Mouse (Mus musculus) gastrocnemius, adult 2 months (tissue): ENCODE measurements at regions not wholly inside any gene's neighbourhood (a gene's known extent, or its start where the extent isn't known, plus 50 kb on each side); places are given as distances from the start of the nearest gene placed in this dataset.

Source experiments
- DNase-seq: peaks from one replicate; pipeline ENCODE4 v3.0.0; 2022
- H3K27ac ChIP-seq: fragments of 200-600 bp; 2 replicates; pipeline ENCODE4 v1.8.1; 2022; ENCODE audit warnings: mild to moderate bottlenecking
- H3K4me3 ChIP-seq: fragments of 200-600 bp; 2 replicates; pipeline ENCODE4 v1.8.1; 2022; ENCODE audit warnings: mild to moderate bottlenecking, moderate library complexity
- CTCF ChIP-seq: fragments of 200-600 bp; IDR thresholded peaks from 2 replicates; pipeline ENCODE4 v1.8.1; 2022; ENCODE audit warnings: antibody characterized with exemption, mild to moderate bottlenecking, moderate library complexity
- intact Hi-C: fragments of 180-260 bp; cut with DNase I; formaldehyde crosslinking; loops from one replicate; pipeline ENCODE4 v1.15.1; 2025

GRCm38 (mm10) chr9:84837498-84837897, 475.1 kb upstream of the Gm11114 start:
- intact Hi-C loops = no loop called here
- TF ChIP-seq CTCF = no peak
- H3K4me3 ChIP-seq = no peak overlapping the region
- no peak for DNase-seq
- no peak overlapping the region for H3K27ac ChIP-seq

- intact Hi-C loops = no loop called here
- no peak overlapping the region for H3K4me3 ChIP-seq
- DNase-seq = no peak
- no peak overlapping the region for H3K27ac ChIP-seq
- TF ChIP-seq CTCF = no peak
These were observed 468.6 kb upstream of the Gm11114 start for GRCm38 (mm10) chr9:84844021-84844420.

- no peak for DNase-seq
- TF ChIP-seq CTCF = no peak
- Histone ChIP-seq H3K27ac (no peak overlapping the region), H3K4me3 (no peak overlapping the region)
- intact Hi-C loops = no loop called here
These were observed 451.0 kb upstream of the Gm11114 start for GRCm38 (mm10) chr9:84861600-84861999.

- no peak overlapping the region for H3K27ac ChIP-seq
- H3K4me3 ChIP-seq = peak overlapping the region; percentile 11; the same call in 1 of the 2 replicates
- intact Hi-C loops = no loop called here
- DNase-seq = peak; percentile 22
- TF ChIP-seq CTCF = no peak
These were observed 449.1 kb upstream of the Gm11114 start for GRCm38 (mm10) chr9:84863431-84863830.

DNA sequence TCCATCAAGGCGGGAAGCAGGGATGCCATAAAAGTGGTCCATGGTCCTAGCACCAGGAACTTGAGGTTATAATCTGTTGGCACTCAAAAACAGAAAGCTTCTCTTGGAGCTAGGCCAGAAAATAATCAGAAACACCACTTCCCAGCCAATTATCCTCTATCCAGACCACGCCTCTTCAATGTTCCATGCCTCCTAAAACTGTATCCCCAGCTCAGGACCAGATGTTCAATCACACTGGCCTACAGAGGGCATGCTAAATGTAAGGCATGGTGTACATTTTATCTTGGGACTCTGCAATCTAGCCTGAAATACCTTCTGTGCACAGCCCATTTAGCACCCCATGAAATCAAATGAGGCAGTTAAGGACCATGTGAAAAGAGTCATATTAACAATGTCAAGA, 418.4 kb upstream of the Gm11114 start:
- Histone ChIP-seq H3K4me3 (no peak overlapping the region), H3K27ac (no peak overlapping the region)
- DNase-seq = no peak
- intact Hi-C loops = no loop called here
- no peak for TF ChIP-seq CTCF

DNA sequence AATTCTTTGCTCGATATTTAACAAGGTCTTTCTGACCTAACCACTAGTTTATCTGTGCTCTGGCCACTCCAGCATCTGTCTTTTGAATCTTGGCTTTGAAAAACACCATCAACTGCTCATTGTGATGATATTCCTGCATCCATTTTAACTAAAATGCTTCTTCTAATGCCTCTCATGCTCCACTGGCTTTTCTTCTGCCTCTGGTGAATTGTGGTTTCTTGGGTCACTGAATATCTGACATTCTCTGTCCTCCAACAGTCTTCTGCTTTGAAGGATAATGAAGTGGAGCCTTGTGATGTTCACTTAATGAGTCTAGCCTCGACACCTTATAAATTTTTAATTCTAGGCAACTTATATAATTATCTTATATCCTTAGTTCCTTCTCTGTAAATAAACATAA, 416.5 kb upstream of the Gm11114 start:
- intact Hi-C loops = no loop called here
- Histone ChIP-seq H3K27ac (no peak overlapping the region), H3K4me3 (no peak overlapping the region)
- DNase-seq = no peak
- no peak for TF ChIP-seq CTCF

- Histone ChIP-seq H3K4me3 (no peak overlapping the region), H3K27ac (no peak overlapping the region)
- TF ChIP-seq CTCF = no peak
- peak; percentile 17 for DNase-seq
- intact Hi-C loops = no loop called here
These were observed 411.9 kb upstream of the Gm11114 start for GRCm38 (mm10) chr9:84900643-84901042.

DNA sequence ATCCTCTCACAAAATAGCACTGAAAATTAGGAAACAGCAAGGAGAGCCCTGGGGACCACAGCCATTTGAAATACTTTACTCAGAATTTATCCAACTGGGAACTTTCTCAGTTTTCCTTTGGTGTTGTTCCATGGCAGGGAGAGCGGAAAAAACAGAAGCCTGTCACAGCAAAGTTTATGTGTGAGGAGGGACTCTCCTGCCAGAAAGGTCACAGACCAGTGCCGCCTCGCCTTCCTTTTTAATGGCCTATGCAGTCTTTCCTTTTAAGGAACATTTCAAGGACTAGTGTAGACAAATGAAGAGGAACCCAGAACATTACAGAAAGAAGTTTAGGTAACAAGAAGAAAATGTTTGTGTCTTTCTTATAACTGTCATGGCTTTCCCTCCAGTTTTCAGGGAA, 406.3 kb upstream of the Gm11114 start:
- Histone ChIP-seq H3K4me3 (no peak overlapping the region), H3K27ac (no peak overlapping the region)
- TF ChIP-seq CTCF = no peak
- intact Hi-C loops = no loop called here
- DNase-seq = peak; percentile 15

- no peak for TF ChIP-seq CTCF
- Histone ChIP-seq H3K4me3 (no peak overlapping the region), H3K27ac (no peak overlapping the region)
- DNase-seq = no peak
- intact Hi-C loops = no loop called here
These were observed 399.3 kb upstream of the Gm11114 start for GRCm38 (mm10) chr9:84913321-84913720.

DNA sequence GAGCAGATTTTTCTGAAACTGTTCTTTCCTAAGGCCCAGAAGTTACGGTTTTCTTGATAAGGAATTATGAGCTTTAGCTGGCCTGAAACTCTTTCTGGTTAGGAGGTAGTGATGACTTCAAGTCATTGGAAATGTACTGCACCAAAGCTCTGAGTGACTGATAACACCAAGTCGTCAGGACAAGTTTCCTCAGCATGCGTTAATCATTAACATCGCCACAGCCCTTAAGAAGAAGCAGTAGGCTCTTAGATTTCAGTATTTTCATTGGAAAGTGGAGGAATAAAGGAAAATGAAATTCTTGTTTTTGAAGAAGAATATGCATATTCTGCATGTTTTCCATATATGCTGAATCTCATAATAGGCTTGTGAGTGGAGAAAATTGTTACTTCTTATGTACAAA, 390.3 kb upstream of the Gm11114 start:
- Histone ChIP-seq H3K4me3 (no peak overlapping the region), H3K27ac (no peak overlapping the region)
- no peak for DNase-seq
- TF ChIP-seq CTCF = no peak
- intact Hi-C loops = no loop called here

GRCm38 (mm10) chr9:84923966-84924365, 388.6 kb upstream of the Gm11114 start:
- Histone ChIP-seq H3K4me3 (no peak overlapping the region), H3K27ac (no peak overlapping the region)
- no peak for DNase-seq
- TF ChIP-seq CTCF = no peak
- intact Hi-C loops = no loop called here

- no peak for DNase-seq
- Histone ChIP-seq H3K27ac (no peak overlapping the region), H3K4me3 (no peak overlapping the region)
- TF ChIP-seq CTCF = no peak
- intact Hi-C loops = no loop called here
These were observed 376.1 kb upstream of the Gm11114 start for GRCm38 (mm10) chr9:84936291-84937055.

GRCm38 (mm10) chr9:84966558-84967154, 345.9 kb upstream of the Gm11114 start:
- intact Hi-C loops = no loop called here
- H3K27ac ChIP-seq = no peak overlapping the region
- DNase-seq = no peak
- H3K4me3 ChIP-seq = no peak overlapping the region
- TF ChIP-seq CTCF = no peak
